Mouse (Mus musculus) layer of hippocampus, adult 9-10 months (tissue): ENCODE measurements around the gene Gm5157.
"Not testable (repeated sequence)": the region's sequence is repeated elsewhere in the genome, so short reads cannot be mapped to it uniquely, and the experiment has no call there.

Experiments
- DNase-seq: peaks from one replicate; pipeline ENCODE4 v3.0.0; 2022; ENCODE audit warnings: low spot score

The Gm5157 gene

GRCm38 (mm10) chr7:21190323-21190722 is at the start of gene Gm5157:
Gm5157 (minus strand) TSS chr7:21190423.
- not testable (repeated sequence) for DNase-seq

GRCm38 (mm10) chr7:21161885-21162284 is 28.3 kb downstream of the Gm5157 start, which contains the start of gene Vmn1r123:
Vmn1r123 (plus strand) TSS chr7:21162185.
- not testable (repeated sequence) for DNase-seq
